Mouse (Mus musculus) lung, embryonic 15.5 days (tissue): Measurements from ENCODE around the gene Hs3st5. TPM values are rescaled to one million over a fixed set of nuclear protein-coding genes. Genes with fewer than 3 reads are reported as not detected.
A peak's percentile ranks its signal among the peaks of the same experiment; 100 is the strongest.

ENCODE experiments used
- ATAC-seq: fragments of 200-750 bp; cut with Nextera tagmentation; 2 replicates; pipeline ENCODE4 v1.8.0; 2017; ENCODE audit warnings: moderate number of reproducible peaks, borderline replicate concordance; ENCODE audit not compliant: low FRiP score, low TSS enrichment; ENCODE audit errors: extremely low read depth
- H3K27ac ChIP-seq: fragments of 300-500 bp; sonication (generic); 2 replicates; pipeline ENCODE4 v1.5.1; 2015; ENCODE audit warnings: moderate library complexity, mild to moderate bottlenecking, inconsistent platforms
- H3K27me3 ChIP-seq: fragments of 300-500 bp; sonication (generic); 2 replicates; pipeline ENCODE4 v1.6.1; 2015; ENCODE audit warnings: inconsistent platforms
- H3K36me3 ChIP-seq: fragments of 300-500 bp; sonication (generic); 2 replicates; pipeline ENCODE4 v1.6.1; 2015; ENCODE audit warnings: inconsistent platforms
- H3K4me1 ChIP-seq: fragments of 300-500 bp; sonication (generic); 2 replicates; pipeline ENCODE4 v1.6.1; 2015; ENCODE audit warnings: inconsistent platforms
- H3K4me2 ChIP-seq: fragments of 300-500 bp; sonication (generic); 2 replicates; pipeline ENCODE4 v1.6.1; 2015; ENCODE audit warnings: inconsistent platforms, mild to moderate bottlenecking, moderate library complexity
- H3K4me3 ChIP-seq: fragments of 300-500 bp; sonication (generic); 2 replicates; pipeline ENCODE4 v1.5.1; 2015; ENCODE audit warnings: mild to moderate bottlenecking, inconsistent platforms
- H3K9ac ChIP-seq: fragments of 300-500 bp; sonication (generic); 2 replicates; pipeline ENCODE4 v1.6.1; 2015; ENCODE audit warnings: inconsistent platforms
- H3K9me3 ChIP-seq: fragments of 300-500 bp; sonication (generic); 2 replicates; pipeline ENCODE4 v1.6.1; 2016; ENCODE audit warnings: inconsistent platforms
- WGBS: fragments of 180-500 bp; shearing (Covaris S2); methylation state at CpG from one replicate; pipeline ENCODE4 v1.1.7; 2015; 5-methylcytosine and 5-hydroxymethylcytosine counted together
- polyA plus RNA-seq: library from polyadenylated mRNA; unstranded; fragments of >200 nt; fragmentation: Nextera tagmentation; extraction: Ambion mirVana; gene quantifications from 2 replicates; pipeline ENCODE4 v1.2.1, GENCODE M21; 2015

Gene Hs3st5
- polyA plus RNA-seq, 1 experiment from 2014 or later: 0.46 TPM

- Histone ChIP-seq H3K4me1 (no peaks in the 10 kb centered on the region), H3K4me2 (no peak overlapping the region), H3K9me3 (no peaks in the 10 kb centered on the region), H3K36me3 (no peaks in the 10 kb centered on the region), H3K27me3 (no peaks in the 10 kb centered on the region), H3K9ac (no peak overlapping the region), H3K4me3 (no peak overlapping the region), H3K27ac (no peak overlapping the region)
- no peak for ATAC-seq
These were observed 312.3 kb downstream of the Hs3st5 start for GRCm38 (mm10) chr10:36818867-36819266.

- ATAC-seq: no peak
- H3K27me3 ChIP-seq: no peaks in the 10 kb centered on the region
- no peaks in the 10 kb centered on the region for H3K9me3 ChIP-seq
- no peak overlapping the region for H3K4me3 ChIP-seq
- H3K4me1 ChIP-seq: no peaks in the 10 kb centered on the region
- H3K27ac ChIP-seq: no peak overlapping the region
- H3K36me3 ChIP-seq: no peaks in the 10 kb centered on the region
- H3K9ac ChIP-seq: no peak overlapping the region
- no peak overlapping the region for H3K4me2 ChIP-seq
- WGBS: 63% methylated on average over 3 of the region's 3 CpGs
These were observed 322.5 kb downstream of the Hs3st5 start for GRCm38 (mm10) chr10:36829079-36829478.

- H3K27me3 ChIP-seq: no peaks in the 10 kb centered on the region
- no peak for ATAC-seq
- no peaks in the 10 kb centered on the region for H3K9me3 ChIP-seq
- H3K36me3 ChIP-seq: no peaks in the 10 kb centered on the region
- WGBS: 68% methylated on average over 3 of the region's 3 CpGs
- H3K9ac ChIP-seq: no peak overlapping the region
- no peak overlapping the region for H3K27ac ChIP-seq
- no peak overlapping the region for H3K4me2 ChIP-seq
- H3K4me1 ChIP-seq: no peaks in the 10 kb centered on the region
- no peak overlapping the region for H3K4me3 ChIP-seq
These were observed 325.6 kb downstream of the Hs3st5 start for GRCm38 (mm10) chr10:36832204-36832603.

GRCm38 (mm10) chr10:36834224-36834623 is 327.6 kb downstream of the Hs3st5 start:
- Histone ChIP-seq H3K9ac (no peak overlapping the region), H3K4me2 (no peak overlapping the region), H3K4me3 (no peak overlapping the region), H3K9me3 (no peaks in the 10 kb centered on the region), H3K27ac (no peak overlapping the region), H3K36me3 (no peaks in the 10 kb centered on the region), H3K4me1 (no peaks in the 10 kb centered on the region), H3K27me3 (no peaks in the 10 kb centered on the region)
- no peak for ATAC-seq
- 11% methylated on average over 5 of the region's 5 CpGs for WGBS

- Histone ChIP-seq H3K4me2 (no peak overlapping the region), H3K9ac (no peak overlapping the region), H3K27me3 (no peaks in the 10 kb centered on the region), H3K36me3 (no peaks in the 10 kb centered on the region), H3K4me1 (no peaks in the 10 kb centered on the region), H3K9me3 (no peaks in the 10 kb centered on the region), H3K27ac (no peak overlapping the region), H3K4me3 (no peak overlapping the region)
- WGBS: 80% methylated on average over 5 of the region's 5 CpGs
- ATAC-seq: no peak
These were observed 329.4 kb downstream of the Hs3st5 start for GRCm38 (mm10) chr10:36835836-36836516.

- Histone ChIP-seq H3K27ac (no peak overlapping the region), H3K4me1 (no peaks in the 10 kb centered on the region), H3K4me3 (no peak overlapping the region), H3K9ac (no peak overlapping the region), H3K36me3 (no peaks in the 10 kb centered on the region), H3K27me3 (no peaks in the 10 kb centered on the region), H3K4me2 (no peak overlapping the region), H3K9me3 (no peaks in the 10 kb centered on the region)
- no peak for ATAC-seq
- 82% methylated on average over 3 of the region's 3 CpGs for WGBS
These were observed 343.6 kb downstream of the Hs3st5 start for GRCm38 (mm10) chr10:36850231-36850630.

- ATAC-seq: peak; percentile 79; the same call in 1 of the 2 replicates
These were observed 355.7 kb downstream of the Hs3st5 start for GRCm38 (mm10) chr10:36862127-36862895.

More at GRCm38 (mm10) chr10:36862127-36862895, 355.7 kb downstream of the Hs3st5 start:
- no peaks in the 10 kb centered on the region for H3K36me3 ChIP-seq
- H3K4me2 ChIP-seq: no peak overlapping the region
- H3K27me3 ChIP-seq: no peaks in the 10 kb centered on the region
- no peaks in the 10 kb centered on the region for H3K9me3 ChIP-seq
- no peak overlapping the region for H3K4me3 ChIP-seq
- no peak overlapping the region for H3K27ac ChIP-seq
- no peaks in the 10 kb centered on the region for H3K4me1 ChIP-seq
- 56% methylated on average over 2 of the region's 2 CpGs for WGBS
- H3K9ac ChIP-seq: no peak overlapping the region
